Mouse (Mus musculus) embryonic fibroblast, embryonic 13.5 days (primary cell): ENCODE data around the gene Wfdc5.

Experiments used
- CTCF ChIP-seq: IDR thresholded peaks from 2 replicates; pipeline ENCODE4 v1.5.1; 2011; ENCODE audit warnings: mild to moderate bottlenecking, control low read depth, low read length, moderate library complexity, borderline replicate concordance; ENCODE audit not compliant: insufficient read depth
- POLR2A ChIP-seq: IDR thresholded peaks from 2 replicates; pipeline ENCODE4 v1.6.1; 2011; ENCODE audit warnings: low read depth, mild to moderate bottlenecking, control low read depth, low read length, moderate library complexity

- TF ChIP-seq POLR2A (no peak), CTCF (no peak)
These were observed 38.5 kb downstream of the Wfdc5 start for GRCm38 (mm10) chr2:164144025-164144424.
